Mouse (Mus musculus) gastrocnemius, postnatal 36 days (tissue): Measurements from ENCODE around the gene Daam1. TPM values are rescaled to one million over a fixed set of nuclear protein-coding genes. Genes with fewer than 3 reads are reported as not detected.

Source experiments
- DNase-seq, 2 experiments: peaks; one replicate each; pipeline ENCODE4 v3.0.0; 2022
- intact Hi-C: fragments of 180-260 bp; cut with DNase I; formaldehyde crosslinking; loops from one replicate; pipeline ENCODE4 v1.15.1; 2025
- total RNA-seq, 2 experiments: library from RNA; stranded (reverse); gene quantifications; 2 replicates each; pipeline ENCODE4 v1.2.3; 2021

The Daam1 gene
- total RNA-seq, 2 experiments from 2014 or later: 9.7 to 10.6 TPM

DNA sequence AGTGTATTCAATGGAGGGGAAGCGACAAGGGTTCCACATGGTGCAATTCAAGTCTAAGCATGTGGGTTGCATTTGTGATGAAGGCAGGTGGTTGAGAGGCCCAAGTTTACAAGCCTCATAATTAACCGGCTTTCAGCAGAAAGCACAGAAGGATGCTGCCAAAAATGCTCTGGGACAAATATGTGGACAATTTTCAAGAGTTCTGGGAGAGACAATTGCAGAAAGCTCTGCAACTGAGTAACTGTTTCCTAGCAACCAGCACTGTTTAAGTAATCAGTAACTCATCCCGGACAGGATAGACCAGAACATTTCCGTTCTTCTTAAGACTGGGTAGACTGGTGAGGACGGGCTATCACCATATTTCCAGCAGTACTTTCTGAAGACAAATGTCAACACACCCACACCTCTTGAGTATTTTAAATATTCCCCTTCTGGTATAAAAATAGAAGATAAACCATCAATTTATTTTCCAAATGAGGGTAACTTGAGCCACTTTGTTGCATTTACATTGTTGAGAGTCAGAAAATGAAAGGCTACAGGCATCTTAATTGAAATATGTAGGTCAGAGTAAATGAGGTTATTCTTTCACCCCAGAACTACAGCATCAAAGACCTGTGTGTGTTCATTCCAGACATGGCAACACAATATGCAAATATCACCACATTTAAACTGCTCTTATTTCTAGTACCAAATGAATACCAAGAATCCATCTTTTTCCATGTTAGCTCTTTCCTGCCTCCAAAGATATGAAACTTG is 123.5 kb downstream of the Daam1 start:
- DNase-seq: no peak
- intact Hi-C loops: no loop called here

DNA sequence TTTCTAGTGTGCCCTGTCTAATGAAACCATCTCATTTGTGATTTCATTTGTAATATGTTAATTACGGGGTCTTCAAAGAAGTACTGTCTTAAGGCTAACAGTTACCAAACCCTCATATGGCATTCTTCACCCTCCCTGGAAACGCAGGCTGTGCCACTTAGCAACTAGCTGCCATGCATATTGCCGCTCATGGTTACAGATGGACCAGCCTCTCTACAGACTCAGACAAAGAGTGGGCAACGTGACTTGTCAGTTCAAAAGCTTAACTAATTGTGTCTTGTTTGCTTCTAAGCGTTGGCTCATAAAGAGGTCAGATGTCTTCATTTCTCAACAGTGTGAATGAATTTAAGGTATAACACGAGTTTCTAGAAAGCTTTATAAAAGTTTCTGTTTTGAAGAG is 126.1 kb downstream of the Daam1 start:
- intact Hi-C loops: no loop called here
- DNase-seq: no peak

DNA sequence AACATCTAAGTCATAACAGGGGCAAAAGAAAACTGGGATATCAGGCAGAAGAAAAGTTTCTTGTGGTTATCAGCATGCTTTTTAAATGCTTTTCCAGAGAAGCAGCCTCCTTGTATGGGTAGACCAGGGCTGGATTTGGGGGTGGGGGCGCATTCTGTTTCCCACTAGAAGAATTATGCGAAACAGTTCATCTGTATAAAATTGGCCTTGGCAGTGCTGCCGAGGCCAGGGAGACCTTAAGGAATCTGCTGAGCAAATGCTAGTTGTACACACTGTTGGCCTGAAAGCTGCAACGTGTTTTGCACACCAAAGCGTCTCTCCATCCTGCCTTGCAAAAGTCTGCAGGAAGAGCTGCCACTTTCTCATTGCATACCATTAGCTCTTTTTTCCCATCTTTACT is 126.6 kb downstream of the Daam1 start:
- DNase-seq: no peak
- intact Hi-C loops: no loop called here

DNA sequence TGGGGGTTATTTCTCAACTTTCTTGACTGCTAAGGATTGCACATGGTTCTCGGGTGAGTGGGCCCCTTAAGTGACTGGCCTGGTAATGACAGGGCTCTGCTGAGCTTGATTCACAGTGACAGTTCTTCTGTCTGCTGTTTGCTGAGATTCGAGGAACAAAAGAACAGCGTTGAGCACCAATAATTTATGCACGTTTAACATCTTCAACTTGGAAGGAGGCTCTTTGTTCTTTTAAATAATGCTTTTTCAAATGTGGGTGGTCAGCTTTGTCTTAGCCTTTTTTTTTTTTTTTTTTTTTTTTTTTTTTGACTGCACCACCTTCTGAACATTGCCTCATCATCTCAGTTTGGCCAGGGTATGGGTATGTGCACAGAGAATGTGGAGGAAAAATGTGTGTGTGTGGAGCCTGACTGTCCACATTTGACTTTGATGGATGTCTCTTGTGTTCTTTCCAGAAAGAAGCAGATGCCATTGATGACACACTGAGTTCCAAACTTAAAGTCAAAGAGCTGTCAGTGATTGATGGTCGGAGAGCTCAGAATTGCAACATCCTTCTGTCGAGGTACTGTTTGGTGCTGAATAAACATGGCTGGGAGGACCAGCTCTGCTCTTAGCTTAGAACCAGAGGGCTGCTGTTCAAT is 128.6 kb downstream of the Daam1 start:
- intact Hi-C loops: no loop called here
- DNase-seq: no peak

DNA sequence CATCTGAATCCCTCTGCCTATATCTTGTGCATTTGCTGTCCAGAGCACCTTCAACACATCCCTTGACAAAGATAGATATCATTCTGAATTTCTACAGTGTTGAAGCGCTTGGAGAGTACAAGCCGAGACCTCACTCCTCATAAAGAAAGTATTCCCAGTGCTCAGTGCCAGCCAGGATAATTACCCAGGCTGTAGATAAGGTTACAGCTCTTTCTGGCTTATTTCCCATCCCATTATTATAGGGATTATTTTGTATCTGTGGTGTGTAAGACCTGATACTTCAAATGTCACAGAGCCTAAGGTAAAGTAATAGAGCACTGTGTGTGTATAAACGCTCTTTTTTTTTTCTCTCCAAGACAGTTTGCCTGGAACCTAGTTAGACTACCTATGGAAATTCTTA is 130.8 kb downstream of the Daam1 start:
- DNase-seq: no peak
- intact Hi-C loops: no loop called here

DNA sequence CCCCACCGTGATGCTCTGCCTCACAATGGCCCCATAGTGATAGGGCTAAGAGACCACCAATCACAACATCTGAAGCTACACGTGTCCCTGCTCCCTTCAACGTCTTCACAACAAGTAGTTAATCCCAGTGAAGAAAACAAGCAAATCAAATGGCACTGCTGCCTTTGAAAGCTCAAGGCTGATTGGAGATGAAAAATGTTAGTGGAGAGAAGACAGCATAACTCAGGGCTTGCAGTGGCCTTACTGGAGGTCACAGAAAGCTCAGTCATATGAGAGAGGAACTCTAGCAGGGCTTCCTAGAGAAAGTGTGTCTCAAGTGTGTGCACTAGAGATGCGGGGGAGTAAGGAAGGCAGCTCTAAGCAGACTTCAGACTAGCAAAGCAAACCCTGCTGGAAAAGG is 131.7 kb downstream of the Daam1 start:
- intact Hi-C loops: no loop called here
- no peak for DNase-seq

DNA sequence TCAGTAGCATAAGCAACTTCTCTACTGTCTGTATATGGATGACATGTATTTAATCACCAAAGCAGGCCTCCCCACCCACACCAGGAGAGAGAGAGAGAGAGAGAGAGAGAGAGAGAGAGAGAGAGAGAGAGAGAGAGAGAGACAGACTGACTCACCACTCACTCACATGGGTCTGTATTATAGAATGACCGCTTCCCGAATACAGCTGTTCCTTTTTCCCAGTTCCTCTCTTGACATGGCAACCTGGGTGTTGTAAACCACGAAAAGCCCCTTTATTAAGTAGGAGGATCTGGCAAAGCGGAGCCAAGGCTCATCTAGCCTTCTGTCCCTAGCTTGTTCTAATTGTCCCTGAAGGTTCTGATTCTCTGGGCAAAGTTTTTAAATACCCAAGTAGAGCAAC is 137.7 kb downstream of the Daam1 start:
- intact Hi-C loops: no loop called here
- DNase-seq: no peak

DNA sequence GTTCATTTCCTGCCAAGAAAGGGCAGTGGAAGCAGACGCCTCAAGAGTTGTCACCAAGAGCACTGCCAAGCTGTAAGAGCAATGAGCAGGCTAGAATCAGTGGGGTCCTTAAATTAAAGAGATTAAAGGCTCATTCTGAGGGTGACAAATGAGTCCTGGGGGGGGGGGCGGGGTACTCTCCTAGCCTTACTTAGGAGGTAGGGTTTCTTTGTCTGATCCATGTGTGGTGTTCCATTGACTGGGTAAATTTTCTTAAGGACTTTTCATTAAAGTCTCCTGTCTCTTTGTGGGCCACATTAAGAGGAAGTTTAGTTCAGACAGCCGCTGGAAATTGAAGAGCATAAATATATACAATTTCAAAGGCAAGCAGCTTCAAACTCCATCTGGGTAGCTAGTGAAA is 138.1 kb downstream of the Daam1 start:
- no peak for DNase-seq
- intact Hi-C loops: no loop called here

DNA sequence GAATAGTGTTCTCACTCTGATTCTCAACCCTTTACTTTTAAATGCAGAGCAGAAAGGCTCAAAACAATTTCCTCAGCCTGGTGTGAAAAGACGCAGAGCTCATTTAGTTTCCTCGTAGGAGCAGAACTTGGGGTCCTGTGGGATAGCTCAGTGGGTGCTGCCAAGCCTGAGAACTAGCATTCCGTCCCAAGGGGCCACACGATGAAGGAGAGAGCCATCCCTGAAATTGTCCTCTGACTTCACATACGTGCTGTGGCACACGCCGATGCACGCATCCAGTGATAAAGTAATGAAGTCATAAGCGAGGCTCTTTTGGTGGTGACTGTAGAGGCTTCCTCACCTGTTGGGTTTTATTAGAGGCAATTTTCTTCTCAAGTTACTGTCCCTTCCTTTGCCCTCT is 138.6 kb downstream of the Daam1 start:
- no peak for DNase-seq
- intact Hi-C loops: no loop called here

DNA sequence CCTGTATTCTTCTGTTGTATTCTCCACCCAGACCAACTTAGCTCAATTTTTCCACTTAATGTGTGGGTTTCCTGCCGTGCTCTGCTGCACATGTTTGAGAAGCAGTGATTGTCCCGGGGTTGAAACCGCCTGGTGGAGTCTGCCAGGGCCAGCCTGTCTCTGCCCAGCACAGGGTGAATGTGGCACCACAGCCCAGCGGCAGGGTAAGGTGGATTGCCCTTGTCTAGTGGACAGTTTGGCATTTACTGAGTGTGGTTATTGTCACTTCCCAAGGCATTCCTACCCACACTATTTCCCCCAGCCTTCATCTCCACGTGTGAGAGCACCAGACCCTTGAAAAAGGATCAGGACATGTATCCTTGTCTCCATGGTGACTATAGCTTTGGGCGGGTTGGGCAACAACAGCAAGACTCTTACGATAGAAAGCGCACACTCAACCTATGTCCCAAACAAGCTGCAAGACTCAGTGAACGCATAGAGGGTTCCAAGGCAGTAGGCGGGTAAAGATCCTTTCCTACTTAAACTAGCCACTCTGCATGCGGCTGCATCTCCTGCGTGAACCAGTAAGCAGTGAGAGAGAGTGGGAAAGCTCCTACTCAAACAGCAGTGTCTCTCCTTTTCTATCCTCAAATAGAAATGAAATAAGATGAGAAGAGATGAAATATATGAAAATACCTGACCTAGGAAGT is 139.2 kb downstream of the Daam1 start:
- intact Hi-C loops: no loop called here
- no peak for DNase-seq

DNA sequence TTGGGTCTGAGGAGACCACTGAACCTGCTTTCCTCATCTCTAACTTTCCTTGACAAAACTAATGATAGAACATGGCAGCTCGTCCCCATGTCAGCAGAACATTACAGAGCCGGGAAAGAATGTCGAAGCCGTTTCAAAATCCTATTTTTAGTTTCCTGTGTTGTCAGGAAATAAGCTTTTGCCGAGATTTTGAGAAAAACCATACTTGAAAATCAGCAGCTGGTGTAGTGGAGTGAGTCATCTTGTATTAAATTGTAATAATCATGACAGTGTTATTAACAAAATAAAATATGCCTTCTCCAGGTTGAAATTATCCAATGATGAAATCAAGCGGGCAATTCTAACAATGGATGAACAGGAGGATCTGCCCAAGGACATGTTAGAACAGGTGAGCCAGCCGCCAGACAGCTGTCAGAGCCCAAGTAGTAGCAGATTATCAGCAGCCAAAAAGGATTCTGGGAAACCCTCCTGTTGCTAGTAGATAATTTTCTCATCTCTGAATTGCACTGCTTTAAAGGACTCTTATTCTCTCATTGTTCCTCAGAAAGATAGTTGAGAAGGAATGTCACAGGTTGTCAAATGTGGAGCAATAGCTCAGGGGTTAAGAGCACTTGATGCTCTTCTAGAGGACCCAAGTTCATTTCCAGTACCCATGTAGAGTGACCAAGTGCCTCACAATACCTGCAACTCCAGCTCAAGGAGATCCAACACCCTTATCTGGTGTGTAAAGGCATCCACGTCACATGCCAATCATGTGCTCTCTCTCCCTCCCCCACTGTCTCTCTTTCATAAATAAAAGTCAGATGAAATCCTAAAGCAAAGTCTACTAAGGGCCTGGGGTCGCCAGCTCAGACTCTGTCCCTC is 140.1 kb downstream of the Daam1 start:
- no peak for DNase-seq
- intact Hi-C loops: no loop called here

DNA sequence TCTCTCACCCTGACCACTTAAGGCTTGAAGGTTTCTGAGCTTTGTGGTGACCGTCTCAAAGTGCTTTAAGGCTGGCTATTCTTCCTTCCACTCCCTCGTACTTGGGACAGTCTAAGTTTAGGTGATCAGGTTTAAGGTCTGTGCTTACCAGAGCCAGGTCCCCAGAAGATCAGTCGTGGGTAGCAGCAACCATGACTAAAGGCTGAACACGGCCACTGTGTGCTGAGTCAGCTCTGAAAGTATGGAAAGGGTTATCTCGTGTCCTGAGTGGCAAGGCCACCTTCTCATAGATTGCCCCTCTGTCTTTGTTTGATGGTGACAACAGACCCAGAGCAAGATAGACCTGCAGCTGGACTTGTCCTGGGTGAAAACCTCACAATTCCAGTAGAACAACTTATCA is 141.2 kb downstream of the Daam1 start:
- DNase-seq: no peak
- intact Hi-C loops: no loop called here

DNA sequence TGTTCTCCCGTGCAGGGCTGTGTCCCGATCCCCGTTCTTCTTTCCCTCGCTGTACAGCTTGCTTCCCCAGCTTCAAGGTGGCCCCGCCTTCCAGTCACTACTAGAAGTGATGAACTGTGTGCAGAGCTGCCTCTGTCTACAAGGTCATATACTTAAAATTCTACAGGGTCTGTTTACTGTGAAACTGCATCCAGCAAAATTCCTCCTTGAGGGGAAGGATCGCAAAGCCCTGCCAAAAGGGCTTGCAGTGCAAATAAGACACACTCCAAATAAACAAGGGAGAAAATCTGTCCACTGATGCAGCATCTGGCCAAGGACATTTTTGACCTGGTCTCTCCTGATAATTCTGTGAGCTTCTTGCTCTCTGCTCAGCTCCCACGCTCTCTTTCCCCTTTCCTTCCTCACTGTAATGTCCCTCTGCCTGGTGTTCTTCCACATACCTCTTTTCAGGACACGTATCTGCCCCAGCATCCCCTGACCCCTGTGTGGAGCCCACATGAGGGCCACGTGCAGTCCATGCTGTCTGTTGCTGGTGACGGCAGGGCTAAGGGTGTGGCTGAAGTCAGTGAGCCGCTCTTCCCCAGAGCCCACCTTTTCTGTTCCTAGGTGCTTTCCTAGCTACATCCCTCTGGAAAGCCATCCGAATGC is 141.9 kb downstream of the Daam1 start:
- intact Hi-C loops: no loop called here
- DNase-seq: no peak

DNA sequence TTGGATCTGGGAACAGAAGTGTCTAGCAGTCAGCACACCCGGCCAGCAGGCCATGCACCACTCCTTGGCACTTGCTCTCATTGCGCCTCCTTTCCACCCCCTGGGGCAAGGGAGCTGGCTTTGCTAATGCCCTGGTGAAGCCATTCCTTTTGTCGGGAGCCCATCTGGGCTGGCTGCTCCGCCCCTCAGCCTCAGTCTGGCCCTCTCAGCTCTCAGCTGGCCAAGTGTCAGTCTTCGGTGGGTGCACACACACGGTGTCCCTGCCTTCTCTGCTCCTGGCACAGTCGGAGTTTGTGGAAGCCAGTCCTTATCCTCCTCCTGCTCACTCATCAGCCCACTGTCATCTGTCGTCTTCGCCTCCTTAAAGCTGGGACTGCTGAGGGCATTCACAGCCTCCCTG is 142.7 kb downstream of the Daam1 start:
- intact Hi-C loops: no loop called here
- no peak for DNase-seq

DNA sequence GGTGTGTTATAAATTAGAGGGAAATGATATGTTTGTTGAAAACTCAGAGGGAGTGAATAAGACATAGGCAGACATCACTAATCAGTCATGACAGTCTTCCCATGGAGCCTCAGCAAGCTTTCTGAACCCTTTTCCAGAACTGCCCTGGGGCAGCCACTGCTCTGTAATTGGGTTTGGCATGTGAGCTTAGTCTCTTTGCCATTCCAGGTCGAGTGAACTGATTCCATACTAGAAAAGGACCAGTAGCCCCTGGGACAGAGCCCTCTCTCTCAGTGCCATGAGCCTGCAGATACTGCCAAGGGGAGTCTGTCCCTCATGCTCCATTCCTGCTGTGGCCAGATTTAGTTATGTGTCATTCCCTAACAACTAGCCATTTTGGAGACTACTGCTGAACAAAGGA is 144.7 kb downstream of the Daam1 start:
- no peak for DNase-seq
- intact Hi-C loops: no loop called here

DNA sequence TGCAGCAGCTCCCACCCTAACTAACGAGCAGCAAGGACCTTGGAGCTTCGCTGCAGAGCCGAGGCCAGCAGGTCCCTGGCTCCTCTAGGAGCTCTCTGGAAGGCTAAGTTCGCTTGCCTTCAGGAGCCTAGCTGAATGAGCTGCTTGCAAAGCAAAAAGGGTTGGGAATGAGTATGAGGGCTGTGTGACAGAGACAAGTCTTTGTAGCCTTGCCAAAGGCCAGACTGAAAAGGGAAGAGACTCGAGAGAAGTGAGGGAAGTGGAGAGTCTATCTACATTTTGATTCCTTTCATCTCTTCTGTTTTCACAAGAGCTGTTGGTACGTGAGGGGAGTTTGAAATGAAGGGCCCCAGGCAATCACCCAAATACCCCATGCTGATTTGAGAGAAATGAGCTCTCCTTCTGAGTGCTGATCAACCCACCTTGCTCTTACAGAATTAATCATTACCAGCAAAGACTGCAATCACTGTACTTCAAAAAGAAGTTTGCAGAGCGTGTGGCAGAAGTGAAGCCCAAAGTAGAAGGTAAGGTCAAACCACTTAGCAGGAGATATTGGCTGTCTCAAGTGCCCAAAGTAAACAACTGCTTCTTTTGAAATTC is 145.6 kb downstream of the Daam1 start:
- intact Hi-C loops: no loop called here
- DNase-seq: no peak

DNA sequence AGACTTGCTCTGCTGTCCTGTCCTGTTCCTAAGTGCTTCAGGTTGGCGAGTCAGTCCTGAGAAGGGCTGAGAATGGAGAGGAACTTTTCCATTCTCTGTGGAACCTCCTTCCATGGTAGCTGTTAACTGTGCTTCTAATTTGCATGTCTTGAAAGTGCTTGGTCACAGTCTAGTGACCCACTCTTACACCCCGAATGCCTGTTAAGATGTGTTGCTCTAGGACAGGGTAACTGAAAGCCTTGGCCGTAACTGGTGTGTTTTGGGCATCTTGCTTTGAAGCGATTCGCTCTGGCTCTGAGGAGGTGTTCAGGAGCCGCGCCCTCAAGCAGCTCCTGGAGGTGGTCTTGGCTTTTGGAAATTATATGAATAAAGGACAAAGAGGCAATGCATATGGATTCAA is 146.5 kb downstream of the Daam1 start:
- intact Hi-C loops: no loop called here

DNA sequence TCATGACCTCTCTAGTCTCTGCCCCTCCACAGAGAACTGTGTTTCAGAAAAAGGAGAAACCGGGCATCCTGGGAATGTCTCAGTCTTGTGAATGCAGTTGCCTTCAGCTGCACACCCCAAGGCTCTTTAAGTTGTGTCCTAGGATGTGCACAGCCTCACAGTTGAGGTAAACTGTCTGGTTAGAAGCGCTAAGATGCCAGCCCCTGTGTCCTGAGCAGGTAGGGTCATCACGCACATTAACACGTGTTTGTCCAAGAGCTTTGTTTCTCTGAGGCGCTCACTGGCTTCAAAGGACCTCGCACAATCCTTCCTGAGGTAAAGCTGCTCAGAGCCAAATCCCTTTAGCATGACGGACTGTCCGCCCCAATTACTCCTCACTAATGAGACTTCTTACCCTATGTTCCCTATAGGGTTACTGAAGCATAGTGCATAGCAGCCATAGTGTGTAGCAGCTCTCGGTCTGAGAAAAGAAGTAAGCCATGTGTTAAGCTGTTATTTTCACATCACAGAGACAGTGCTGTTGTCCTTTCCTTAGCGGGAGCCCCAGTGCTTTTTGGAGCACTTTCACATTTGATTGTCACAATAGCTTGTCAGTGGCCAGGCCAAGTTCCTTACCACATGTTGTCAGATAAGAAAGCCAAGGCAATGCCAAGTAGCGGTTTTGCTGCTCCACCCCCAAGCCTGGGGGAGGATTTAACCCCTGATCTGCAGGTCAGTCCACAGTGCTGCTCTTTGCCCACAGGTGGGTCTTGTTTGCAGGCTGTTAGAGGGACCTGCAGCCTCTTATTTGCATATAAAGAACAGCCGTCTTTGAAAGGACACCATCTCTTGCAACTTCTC is 147.9 kb downstream of the Daam1 start:
- no peak for DNase-seq
- intact Hi-C loops: no loop called here

More for the DNA sequence above, 146.5 kb downstream of the Daam1 start:
- no peak for DNase-seq

DNA sequence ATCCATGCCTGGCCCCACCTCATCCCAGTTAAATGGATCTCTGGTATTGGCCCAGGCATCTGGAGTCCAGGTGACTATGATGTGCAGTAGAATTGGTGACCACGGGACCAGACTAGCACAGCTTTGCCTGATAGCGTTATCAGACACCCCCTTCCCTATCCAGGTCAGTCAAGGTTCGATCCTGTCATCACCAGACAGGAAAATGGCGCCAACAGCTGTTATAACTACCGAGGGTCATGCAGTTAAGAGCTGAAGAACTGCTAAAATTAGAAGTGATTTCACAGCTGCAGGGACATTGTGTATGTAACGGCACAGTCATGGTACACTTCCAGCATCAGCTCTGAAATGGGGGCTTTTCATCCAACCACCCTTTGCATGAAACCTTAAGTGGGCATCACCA is 149.3 kb downstream of the Daam1 start:
- intact Hi-C loops: no loop called here
- DNase-seq: no peak
